Mouse (Mus musculus) ovary, postnatal 10 days (tissue): ENCODE measurements around the gene Lhx2.

Source experiments
- DNase-seq: peaks from one replicate; pipeline ENCODE4 v3.0.0; 2022; ENCODE audit warnings: low spot score

Gene Lhx2

GRCm38 (mm10) chr2:38338990-38339909 is at the start of gene Lhx2:
TSS of gene Lhx2 (plus strand) at chr2:38339281.
- DNase-seq = no peak

- no peak for DNase-seq
Observed at GRCm38 (mm10) chr2:38291526-38291925, 47.6 kb upstream of the Lhx2 start.

GRCm38 (mm10) chr2:38295939-38296338 is 43.1 kb upstream of the Lhx2 start:
- DNase-seq = no peak

- DNase-seq = no peak
Observed at GRCm38 (mm10) chr2:38300941-38301340, 38.1 kb upstream of the Lhx2 start.

- no peak for DNase-seq
Observed at GRCm38 (mm10) chr2:38305152-38305551, 33.9 kb upstream of the Lhx2 start.

GRCm38 (mm10) chr2:38312921-38313320 is 26.2 kb upstream of the Lhx2 start:
- DNase-seq = no peak

- DNase-seq = no peak
Observed at GRCm38 (mm10) chr2:38313399-38313798, 25.7 kb upstream of the Lhx2 start.

- DNase-seq = no peak
Observed at GRCm38 (mm10) chr2:38319086-38319485, 20.0 kb upstream of the Lhx2 start.

GRCm38 (mm10) chr2:38320911-38321310 is 18.2 kb upstream of the Lhx2 start:
- DNase-seq = no peak

GRCm38 (mm10) chr2:38323380-38323779 is 15.7 kb upstream of the Lhx2 start:
- no peak for DNase-seq

GRCm38 (mm10) chr2:38326671-38327070 is 12.4 kb upstream of the Lhx2 start:
- no peak for DNase-seq

- no peak for DNase-seq
Observed at GRCm38 (mm10) chr2:38333586-38334119, 5.4 kb upstream of the Lhx2 start.

GRCm38 (mm10) chr2:38336606-38337005 is 2.5 kb upstream of the Lhx2 start:
- DNase-seq = no peak

- DNase-seq = no peak
Observed at GRCm38 (mm10) chr2:38337091-38337640, 1.9 kb upstream of the Lhx2 start.

GRCm38 (mm10) chr2:38337681-38338080 is 1.4 kb upstream of the Lhx2 start:
- DNase-seq = no peak

GRCm38 (mm10) chr2:38338348-38338932 is 641 bp upstream of the Lhx2 start:
- DNase-seq = no peak

- no peak for DNase-seq
Observed at GRCm38 (mm10) chr2:38339910-38340625, 987 bp downstream of the Lhx2 start.

- DNase-seq = no peak
Observed at GRCm38 (mm10) chr2:38340626-38341200, 1.6 kb downstream of the Lhx2 start.

- no peak for DNase-seq
Observed at GRCm38 (mm10) chr2:38343573-38343972, 4.5 kb downstream of the Lhx2 start.

- no peak for DNase-seq
Observed at GRCm38 (mm10) chr2:38344727-38345126, 5.6 kb downstream of the Lhx2 start.

GRCm38 (mm10) chr2:38346417-38346816 is 7.3 kb downstream of the Lhx2 start:
- DNase-seq = no peak
